Mouse (Mus musculus) hindbrain, embryonic 10.5 days (tissue): ENCODE measurements around the gene Igsf9. TPM values are rescaled to one million over a fixed set of nuclear protein-coding genes. Genes with fewer than 3 reads are reported as not detected.

ENCODE experiments used
- DNase-seq: peaks from one replicate; pipeline ENCODE4 v3.0.0-alpha.2; 2017; ENCODE audit warnings: low spot score
- H3K27ac ChIP-seq: fragments of 300-500 bp; sonication (generic); 2 replicates; pipeline ENCODE4 v1.5.1; 2016; ENCODE audit warnings: mild to moderate bottlenecking, moderate library complexity
- H3K27me3 ChIP-seq: fragments of 300-500 bp; sonication (generic); 2 replicates; pipeline ENCODE4 v1.6.1; 2016; ENCODE audit warnings: mild to moderate bottlenecking; ENCODE audit not compliant: poor library complexity, insufficient read depth, severe bottlenecking
- H3K36me3 ChIP-seq: fragments of 300-500 bp; sonication (generic); 2 replicates; pipeline ENCODE4 v1.6.1; 2016; ENCODE audit warnings: mild to moderate bottlenecking, moderate library complexity
- H3K4me1 ChIP-seq: fragments of 300-500 bp; sonication (generic); replicated peaks from 2 replicates; pipeline ENCODE4 v1.6.1; 2016; ENCODE audit warnings: mild to moderate bottlenecking
- H3K4me3 ChIP-seq: fragments of 300-500 bp; sonication (generic); 2 replicates; pipeline ENCODE4 v1.5.1; 2016; ENCODE audit warnings: mild to moderate bottlenecking, moderate library complexity
- H3K9me3 ChIP-seq: fragments of 300-500 bp; sonication (generic); 2 replicates; pipeline ENCODE4 v1.6.1; 2016; ENCODE audit warnings: mild to moderate bottlenecking, moderate library complexity
- WGBS: fragments of 180-500 bp; shearing (Covaris S2); methylation state at CpG from one replicate; pipeline ENCODE4 v1.1.7; 2016; 5-methylcytosine and 5-hydroxymethylcytosine counted together
- polyA plus RNA-seq: library from polyadenylated mRNA; unstranded; fragments of >200 nt; fragmentation: Nextera tagmentation; extraction: Ambion mirVana; gene quantifications from 2 replicates; pipeline ENCODE4 v1.2.1, GENCODE M21; 2016

Igsf9 gene
- polyA plus RNA-seq, 1 experiment from 2014 or later, result 74.1 TPM

- peaks cover 12% of the 10 kb centered on the region for H3K36me3 ChIP-seq
- 0 out of 2 replicates have a peak overlapping the region, but pooled peaks have one; percentile 10 for H3K4me3 ChIP-seq
- H3K27me3 ChIP-seq, result peaks cover 85% of the 10 kb centered on the region
- H3K27ac ChIP-seq, result peak overlapping the region; percentile 63
- DNase-seq, result no peak
- WGBS, result 54% methylated on average over 14 of the region's 14 CpGs
- no peaks in the 10 kb centered on the region for H3K9me3 ChIP-seq
- H3K4me1 ChIP-seq, result peaks cover 62% of the 10 kb centered on the region
Measured at GRCm38 (mm10) chr1:172503111-172503997, 21.8 kb downstream of the Igsf9 start.

DNA sequence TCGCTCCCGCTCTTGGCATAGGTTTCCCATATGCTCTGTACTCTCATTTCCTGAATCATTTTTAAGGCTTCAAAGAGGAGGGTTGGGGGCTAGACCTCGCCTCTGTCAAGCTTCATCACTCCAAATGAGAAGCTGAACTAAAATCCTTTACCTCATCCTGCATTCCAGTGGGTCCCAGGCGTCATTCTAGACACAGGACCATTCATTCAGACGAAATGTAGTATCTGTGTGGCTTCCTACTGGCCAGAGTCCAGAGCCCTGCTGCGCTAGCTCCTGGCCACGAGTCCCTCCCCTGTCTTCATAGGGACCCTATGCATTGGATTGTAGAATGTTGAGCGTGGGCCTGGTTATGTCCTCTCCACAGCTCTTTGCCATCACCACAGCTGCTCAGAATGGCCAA, 23.2 kb downstream of the Igsf9 start:
- Histone ChIP-seq H3K4me3 (no peak overlapping the region), H3K36me3 (0 out of 2 replicates have a peak, but pooled peaks cover 5% of the 10 kb centered on the region), H3K27me3 (peaks cover 75% of the 10 kb centered on the region), H3K9me3 (no peaks in the 10 kb centered on the region), H3K27ac (0 out of 2 replicates have a peak overlapping the region, but pooled peaks have one; percentile 16), H3K4me1 (peaks cover 58% of the 10 kb centered on the region)
- DNase-seq, result no peak
- 83% methylated on average over 8 of the region's 8 CpGs for WGBS

DNA sequence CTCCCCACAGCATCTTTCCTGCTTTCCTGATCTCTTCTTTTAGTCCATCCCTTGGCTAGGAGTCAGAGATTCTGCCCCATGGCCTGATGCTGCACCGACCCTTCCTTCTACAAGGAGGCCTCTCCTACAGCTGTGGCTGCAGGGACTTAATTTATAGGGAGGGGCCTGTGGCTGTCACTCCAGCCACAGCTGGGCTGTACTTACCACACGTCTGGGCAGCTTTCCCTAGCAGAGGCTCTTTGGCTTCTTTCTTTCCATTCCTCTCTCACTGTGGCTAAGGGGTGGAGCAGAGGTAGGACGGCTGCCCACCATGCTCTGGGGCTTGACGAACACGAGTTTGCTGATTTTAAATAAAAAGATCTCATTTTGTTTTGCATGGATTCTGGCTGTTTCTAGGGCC, 25.4 kb downstream of the Igsf9 start:
- Histone ChIP-seq H3K27ac (no peak overlapping the region), H3K27me3 (peaks cover 59% of the 10 kb centered on the region), H3K4me1 (peaks cover 48% of the 10 kb centered on the region), H3K9me3 (no peaks in the 10 kb centered on the region), H3K4me3 (no peak overlapping the region), H3K36me3 (0 out of 2 replicates have a peak, but pooled peaks cover 5% of the 10 kb centered on the region)
- DNase-seq, result no peak
- WGBS, result 65% methylated on average over 5 of the region's 5 CpGs

- Histone ChIP-seq H3K27ac (no peak overlapping the region), H3K4me1 (peaks cover 44% of the 10 kb centered on the region), H3K27me3 (peaks cover 52% of the 10 kb centered on the region), H3K36me3 (0 out of 2 replicates have a peak, but pooled peaks cover 5% of the 10 kb centered on the region), H3K4me3 (no peak overlapping the region), H3K9me3 (no peaks in the 10 kb centered on the region)
- WGBS, result 94% methylated on average over 3 of the region's 3 CpGs
- no peak for DNase-seq
Measured at GRCm38 (mm10) chr1:172507701-172508100, 26.1 kb downstream of the Igsf9 start.

- Histone ChIP-seq H3K27ac (no peak overlapping the region), H3K36me3 (0 out of 2 replicates have a peak, but pooled peaks cover 5% of the 10 kb centered on the region), H3K9me3 (no peaks in the 10 kb centered on the region), H3K27me3 (peaks cover 48% of the 10 kb centered on the region), H3K4me3 (no peak overlapping the region), H3K4me1 (peaks cover 44% of the 10 kb centered on the region)
- WGBS, result 63% methylated on average over 2 of the region's 2 CpGs
- no peak for DNase-seq
Measured at GRCm38 (mm10) chr1:172508172-172508571, 26.6 kb downstream of the Igsf9 start.

- Histone ChIP-seq H3K4me3 (no peak overlapping the region), H3K27ac (no peak overlapping the region), H3K36me3 (0 out of 2 replicates have a peak, but pooled peaks cover 5% of the 10 kb centered on the region), H3K4me1 (peaks cover 36% of the 10 kb centered on the region), H3K9me3 (no peaks in the 10 kb centered on the region), H3K27me3 (peaks cover 38% of the 10 kb centered on the region)
- WGBS, result 78% methylated on average over 5 of the region's 5 CpGs
- DNase-seq, result no peak
Measured at GRCm38 (mm10) chr1:172509235-172509634, 27.6 kb downstream of the Igsf9 start.

- no peak overlapping the region for H3K27ac ChIP-seq
- H3K27me3 ChIP-seq, result peaks cover 32% of the 10 kb centered on the region
- peaks cover 30% of the 10 kb centered on the region for H3K4me1 ChIP-seq
- H3K9me3 ChIP-seq, result no peaks in the 10 kb centered on the region
- H3K4me3 ChIP-seq, result no peak overlapping the region
- 46% methylated on average over 8 of the region's 8 CpGs for WGBS
- H3K36me3 ChIP-seq, result 0 out of 2 replicates have a peak, but pooled peaks cover 4% of the 10 kb centered on the region
- DNase-seq, result no peak
Measured at GRCm38 (mm10) chr1:172509983-172510382, 28.4 kb downstream of the Igsf9 start.

DNA sequence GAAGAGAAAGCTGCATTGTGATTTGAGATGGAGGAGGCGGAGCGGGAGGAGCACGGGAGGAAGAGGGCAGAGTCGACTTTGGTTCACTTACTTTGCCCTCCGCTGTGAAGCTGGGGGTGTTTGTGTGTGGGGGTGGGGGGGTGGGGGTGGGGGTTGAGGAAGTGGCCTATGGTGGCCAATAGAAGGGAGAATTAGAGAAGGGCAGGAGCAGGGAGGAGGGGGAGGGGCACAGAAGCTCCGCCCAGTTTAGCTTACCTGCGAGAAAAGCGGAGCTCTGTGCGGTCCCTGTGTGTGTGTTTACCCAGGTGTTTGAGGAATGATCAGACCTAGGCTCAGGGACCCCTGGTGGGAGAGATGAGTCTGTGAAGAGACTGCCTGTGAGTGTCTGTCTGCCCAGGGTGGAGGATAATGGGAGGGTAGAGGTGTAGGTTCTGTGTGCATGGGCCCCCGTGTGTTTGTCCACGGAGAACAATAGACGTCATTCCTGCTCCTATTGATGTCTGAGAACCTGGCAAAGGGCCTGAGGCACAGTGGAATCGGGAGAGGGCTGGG, 28.9 kb downstream of the Igsf9 start:
- WGBS, result 26% methylated on average over 13 of the region's 13 CpGs

GRCm38 (mm10) chr1:172512962-172513361, 31.4 kb downstream of the Igsf9 start:
- Histone ChIP-seq H3K27me3 (peaks cover 10% of the 10 kb centered on the region; the same call in 1 of the 2 replicates), H3K27ac (peak overlapping the region; percentile 64), H3K9me3 (peaks cover 6% of the 10 kb centered on the region), H3K4me1 (peaks cover 30% of the 10 kb centered on the region), H3K4me3 (peak overlapping the region; percentile 24; the same call in 1 of the 2 replicates), H3K36me3 (no peaks in the 10 kb centered on the region)
- peak; percentile 41 for DNase-seq
- WGBS, result 25% methylated on average over 13 of the region's 13 CpGs

More for the DNA sequence above, 28.9 kb downstream of the Igsf9 start:
- no peaks in the 10 kb centered on the region for H3K9me3 ChIP-seq
- H3K27me3 ChIP-seq, result peaks cover 27% of the 10 kb centered on the region
- H3K4me1 ChIP-seq, result peaks cover 30% of the 10 kb centered on the region
- no peak overlapping the region for H3K4me3 ChIP-seq
- 0 out of 2 replicates have a peak overlapping the region, but pooled peaks have one; percentile 12 for H3K27ac ChIP-seq
- DNase-seq, result no peak
- H3K36me3 ChIP-seq, result no peaks in the 10 kb centered on the region

- peak overlapping the region; percentile 64; the same call in 1 of the 2 replicates for H3K27ac ChIP-seq
- no peak for DNase-seq
- H3K4me1 ChIP-seq, result peaks cover 25% of the 10 kb centered on the region
- 0 out of 2 replicates have a peak overlapping the region, but pooled peaks have one; percentile 24 for H3K4me3 ChIP-seq
- H3K36me3 ChIP-seq, result no peaks in the 10 kb centered on the region
- peaks cover 10% of the 10 kb centered on the region; the same call in 1 of the 2 replicates for H3K27me3 ChIP-seq
- H3K9me3 ChIP-seq, result peaks cover 8% of the 10 kb centered on the region
- WGBS, result 82% methylated on average over 17 of the region's 17 CpGs
Measured at GRCm38 (mm10) chr1:172513525-172514212, 32.1 kb downstream of the Igsf9 start.

GRCm38 (mm10) chr1:172514213-172514529, 32.6 kb downstream of the Igsf9 start:
- peaks cover 8% of the 10 kb centered on the region for H3K9me3 ChIP-seq
- WGBS, result 82% methylated on average over 4 of the region's 4 CpGs
- DNase-seq, result no peak
- no peak overlapping the region for H3K4me3 ChIP-seq
- H3K27me3 ChIP-seq, result peaks cover 9% of the 10 kb centered on the region; the same call in 1 of the 2 replicates
- H3K4me1 ChIP-seq, result peaks cover 23% of the 10 kb centered on the region
- 0 out of 2 replicates have a peak overlapping the region, but pooled peaks have one; percentile 1 for H3K27ac ChIP-seq
- H3K36me3 ChIP-seq, result no peaks in the 10 kb centered on the region

DNA sequence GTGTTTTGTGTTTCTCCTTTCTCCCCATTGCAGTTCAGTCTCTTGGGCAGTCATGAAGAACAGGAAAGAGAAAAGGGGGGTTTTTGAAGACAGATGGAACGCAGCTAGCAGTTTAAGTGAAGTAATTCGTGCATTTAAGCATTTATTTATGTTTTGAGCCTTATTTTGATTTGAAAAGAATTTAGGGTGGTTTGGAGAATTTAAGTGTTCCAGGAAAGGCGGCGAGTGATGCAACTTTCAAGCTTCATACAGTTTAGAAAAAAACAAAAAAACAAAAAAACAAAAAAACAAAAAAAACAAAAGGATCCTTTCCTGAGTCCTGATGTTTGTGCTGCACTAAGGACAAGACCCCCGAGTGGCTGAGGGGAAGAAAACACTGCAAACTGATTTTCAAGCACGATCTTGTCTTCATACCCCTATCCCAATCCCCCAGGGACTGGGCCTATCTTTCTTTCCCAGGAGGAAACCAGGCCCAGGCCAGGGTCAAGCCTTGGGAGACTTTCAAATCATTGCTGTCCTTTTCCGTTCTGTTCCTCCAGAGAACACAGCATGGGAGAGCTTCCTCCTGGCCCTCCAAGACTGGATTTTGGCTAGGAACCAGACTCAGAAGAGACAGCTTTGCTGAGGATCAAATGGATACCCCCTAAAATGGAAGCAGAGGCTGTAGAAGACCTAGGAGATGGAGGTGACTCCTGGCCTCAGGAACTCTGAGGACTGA, 33.1 kb downstream of the Igsf9 start:
- H3K27me3 ChIP-seq, result peaks cover 9% of the 10 kb centered on the region; the same call in 1 of the 2 replicates
- no peak for DNase-seq
- 0 out of 2 replicates have a peak overlapping the region, but pooled peaks have one; percentile 1 for H3K27ac ChIP-seq
- H3K4me3 ChIP-seq, result no peak overlapping the region
- H3K36me3 ChIP-seq, result no peaks in the 10 kb centered on the region
- 78% methylated on average over 7 of the region's 7 CpGs for WGBS
- H3K4me1 ChIP-seq, result peaks cover 26% of the 10 kb centered on the region
- peaks cover 8% of the 10 kb centered on the region for H3K9me3 ChIP-seq
